Mouse (Mus musculus): ENCODE data around the gene Abl2.
"Not testable (repeated sequence)": the region's sequence is repeated elsewhere in the genome, so short reads cannot be mapped to it uniquely, and the experiment has no call there.

Gene Abl2

GRCm38 (mm10) chr1:156635148-156635547 lies 76.6 kb downstream of the Abl2 start:
- DNase-seq (ENCODE audit: low spot score), result no peak

- no peak for DNase-seq (ENCODE audit: low spot score)
Observed at GRCm38 (mm10) chr1:156639455-156639854, 80.9 kb downstream of the Abl2 start.

GRCm38 (mm10) chr1:156640577-156640976 lies 82.0 kb downstream of the Abl2 start:
- no peak for DNase-seq (ENCODE audit: low spot score)

DNA sequence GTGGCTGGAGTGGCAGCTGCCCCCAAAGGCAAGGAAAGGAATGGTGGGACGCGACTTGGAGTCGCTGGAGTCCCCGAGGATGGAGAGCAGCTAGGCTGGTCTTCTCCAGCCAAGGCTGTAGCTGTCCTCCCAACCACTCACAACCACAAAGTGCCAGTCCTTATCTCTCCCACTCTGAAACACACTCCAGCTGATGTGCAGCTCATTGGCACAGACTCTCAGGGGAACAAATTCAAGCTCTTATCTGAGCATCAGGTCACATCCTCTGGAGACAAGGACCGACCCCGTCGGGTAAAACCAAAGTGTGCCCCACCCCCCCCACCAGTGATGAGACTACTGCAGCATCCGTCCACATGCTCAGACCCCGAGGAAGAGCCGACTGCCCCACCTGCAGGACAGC lies 83.2 kb downstream of the Abl2 start:
- no peak for DNase-seq (ENCODE audit: low spot score)

- no peak for DNase-seq (ENCODE audit: low spot score)
Observed at GRCm38 (mm10) chr1:156642813-156643212, 84.2 kb downstream of the Abl2 start.

DNA sequence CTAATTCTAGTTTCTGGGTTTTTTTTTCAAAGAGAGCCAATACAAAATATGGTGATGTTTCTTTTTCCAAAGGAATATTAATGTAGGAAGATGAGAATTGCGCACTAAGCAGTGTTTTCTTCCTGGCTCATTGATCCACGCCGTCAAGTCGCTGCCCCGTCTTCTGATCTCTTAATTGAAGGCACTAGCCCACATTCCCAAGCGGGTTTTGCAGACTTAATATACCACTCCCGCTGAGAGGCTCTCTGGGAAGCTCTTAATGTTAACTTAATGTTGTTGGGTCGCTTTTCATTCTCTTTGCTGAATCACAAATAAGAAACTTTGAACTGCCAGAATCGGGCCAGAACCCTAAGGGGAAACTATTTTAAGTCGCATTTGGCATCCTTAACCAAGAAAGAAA lies 85.5 kb downstream of the Abl2 start:
- no peak for DNase-seq (ENCODE audit: low spot score)

- no peak for DNase-seq (ENCODE audit: low spot score)
Observed at GRCm38 (mm10) chr1:156644780-156645523, 86.4 kb downstream of the Abl2 start.

DNA sequence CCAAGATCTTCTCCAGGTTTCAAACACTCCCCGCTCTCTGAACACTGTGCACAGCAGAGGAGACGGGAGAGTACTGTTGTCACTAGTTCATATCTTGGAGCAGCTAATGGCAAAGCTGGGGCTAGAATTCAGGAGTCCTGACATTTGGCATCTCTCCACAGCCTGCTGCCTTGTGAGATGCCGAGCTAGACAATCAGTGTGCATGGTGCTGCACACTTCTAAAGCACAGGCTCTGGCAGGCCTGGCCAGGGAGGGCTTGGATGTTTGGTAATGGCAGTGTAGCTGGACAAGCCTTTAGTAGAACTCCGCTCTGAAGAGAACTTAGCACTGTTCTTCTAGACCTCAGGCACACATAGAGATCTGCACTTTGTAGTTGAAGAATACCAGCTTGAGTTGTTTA lies 87.4 kb downstream of the Abl2 start:
- no peak for DNase-seq (ENCODE audit: low spot score)

- no peak for DNase-seq (ENCODE audit: low spot score)
Observed at GRCm38 (mm10) chr1:156648705-156649104, 90.1 kb downstream of the Abl2 start.

GRCm38 (mm10) chr1:156650631-156651030 lies 92.0 kb downstream of the Abl2 start:
- no peak for DNase-seq (ENCODE audit: low spot score)

GRCm38 (mm10) chr1:156652189-156652822 lies 93.7 kb downstream of the Abl2 start:
- DNase-seq (ENCODE audit: low spot score), result no peak

- DNase-seq (ENCODE audit: low spot score), result no peak
Observed at GRCm38 (mm10) chr1:156654735-156655530, 96.3 kb downstream of the Abl2 start.

DNA sequence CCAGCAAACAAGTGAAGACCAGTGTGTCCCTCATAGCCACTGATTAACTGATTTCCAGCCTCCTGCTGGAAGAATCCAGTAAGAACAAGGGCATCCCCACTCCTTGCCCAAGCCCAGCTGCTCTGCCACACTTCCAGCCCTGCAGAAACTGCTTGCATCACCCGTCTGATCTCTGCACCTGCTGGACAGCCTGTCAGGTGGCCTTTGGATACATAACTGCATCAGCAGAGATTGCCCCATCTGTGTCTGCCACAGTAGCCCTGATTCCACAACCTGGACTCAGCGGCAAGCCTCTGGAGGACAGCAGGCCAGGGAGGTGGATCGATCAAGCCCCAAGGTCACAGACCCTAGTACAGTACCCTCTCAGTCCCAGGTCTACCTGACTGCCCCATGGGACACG lies 98.9 kb downstream of the Abl2 start:
- no peak for DNase-seq (ENCODE audit: low spot score)

GRCm38 (mm10) chr1:156658676-156659075 lies 100.1 kb downstream of the Abl2 start:
- no peak for DNase-seq (ENCODE audit: low spot score)

- DNase-seq (ENCODE audit: low spot score), result no peak
Observed at GRCm38 (mm10) chr1:156659906-156660659, 101.5 kb downstream of the Abl2 start.

DNA sequence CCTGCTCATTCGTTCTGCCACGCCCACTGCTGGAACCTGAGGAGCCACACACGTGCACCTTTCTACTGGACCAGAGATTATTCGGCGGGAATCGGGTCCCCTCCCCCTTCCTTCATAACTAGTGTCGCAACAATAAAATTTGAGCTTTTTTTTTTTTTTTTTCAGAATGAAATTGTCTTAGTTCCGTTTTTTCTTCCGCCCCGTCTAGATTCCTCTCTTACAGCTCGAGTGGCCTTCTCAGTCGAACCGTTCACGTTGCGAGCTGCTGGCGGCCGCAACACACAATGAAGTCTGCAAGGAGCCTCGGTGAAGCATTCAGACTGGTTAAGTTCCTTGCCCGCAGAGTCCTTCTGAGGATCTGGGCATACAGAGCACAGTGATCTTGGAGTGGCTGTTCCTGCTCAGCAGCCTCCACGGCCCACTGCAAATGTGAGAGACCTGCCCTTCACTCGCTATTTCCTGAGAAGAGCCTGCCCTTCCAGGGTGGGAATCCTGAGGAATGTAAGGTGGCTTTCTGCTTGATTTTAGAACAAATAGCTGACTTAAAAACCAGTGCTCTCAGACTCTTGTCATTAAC lies 102.2 kb downstream of the Abl2 start:
- not testable (repeated sequence) for DNase-seq (ENCODE audit: low spot score)

- no peak for DNase-seq (ENCODE audit: low spot score)
Observed at GRCm38 (mm10) chr1:156665777-156666176, 107.2 kb downstream of the Abl2 start.

- no peak for DNase-seq (ENCODE audit: low spot score)
Observed at GRCm38 (mm10) chr1:156667141-156667926, 108.7 kb downstream of the Abl2 start.

DNA sequence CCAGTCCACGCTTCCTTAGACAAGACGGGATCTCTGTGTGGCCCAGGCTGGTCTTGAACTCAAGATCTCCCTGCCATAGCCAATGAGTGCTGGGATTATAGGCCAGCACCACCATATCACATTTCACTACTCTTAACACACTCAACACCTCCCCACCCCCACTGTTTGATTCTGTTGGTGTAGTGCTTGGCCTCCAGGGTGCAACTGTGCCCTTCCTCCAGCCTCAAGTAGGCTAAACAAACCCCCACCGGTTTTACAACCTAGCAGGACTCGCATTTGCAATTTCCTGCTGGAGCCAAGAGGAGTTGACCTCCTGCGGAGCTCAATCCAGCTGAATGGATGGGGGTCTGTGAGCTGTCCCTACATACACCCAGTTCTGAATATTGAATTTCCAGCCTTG lies 110.0 kb downstream of the Abl2 start:
- no peak for DNase-seq (ENCODE audit: low spot score)

DNA sequence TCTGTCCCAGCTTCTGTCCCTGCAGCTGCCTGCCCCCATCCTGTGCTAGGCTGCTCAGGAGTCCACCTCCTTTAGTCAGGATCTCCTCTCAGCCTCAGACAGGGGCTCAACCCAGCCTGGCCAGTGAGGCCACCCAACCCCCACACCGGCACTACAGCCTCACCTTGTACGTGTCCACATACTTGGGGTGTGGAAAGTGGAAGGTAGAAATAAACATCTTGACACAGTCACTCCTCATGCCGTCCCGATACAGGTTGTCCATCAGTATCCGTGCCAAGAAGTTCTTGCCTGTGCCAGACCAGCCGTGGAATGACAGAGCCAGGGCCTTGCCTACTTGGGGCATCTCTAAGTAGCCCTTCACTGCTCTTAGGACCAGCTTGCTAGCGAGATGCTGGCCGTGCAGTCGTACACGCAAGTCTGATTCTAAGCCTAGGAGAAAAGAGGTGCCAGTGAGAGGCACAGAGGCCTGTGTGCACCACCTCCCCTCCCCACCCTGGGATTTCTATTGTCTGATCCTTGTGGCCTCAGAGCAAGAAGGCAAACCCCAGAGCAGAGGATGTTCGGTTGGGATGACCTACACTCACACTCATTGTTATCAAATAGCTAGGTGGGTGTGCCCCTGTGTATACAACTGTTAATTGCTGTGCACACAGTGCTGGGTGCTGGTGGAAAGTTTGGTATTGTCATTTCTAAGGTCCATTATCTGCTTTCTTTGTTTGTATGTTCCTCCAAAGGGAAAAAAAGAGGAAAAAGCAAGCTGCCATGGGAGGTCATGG lies 110.8 kb downstream of the Abl2 start:
- DNase-seq (ENCODE audit: low spot score), result no peak

Measured in ovary, postnatal 14 days (tissue).